Mouse (Mus musculus): ENCODE data around the gene Rasgef1c. TPM values are rescaled to one million over a fixed set of nuclear protein-coding genes. Genes with fewer than 3 reads are reported as not detected.

The Rasgef1c gene
- polyA plus RNA-seq, 1 experiment from 2014 or later = 0.30 TPM

DNA sequence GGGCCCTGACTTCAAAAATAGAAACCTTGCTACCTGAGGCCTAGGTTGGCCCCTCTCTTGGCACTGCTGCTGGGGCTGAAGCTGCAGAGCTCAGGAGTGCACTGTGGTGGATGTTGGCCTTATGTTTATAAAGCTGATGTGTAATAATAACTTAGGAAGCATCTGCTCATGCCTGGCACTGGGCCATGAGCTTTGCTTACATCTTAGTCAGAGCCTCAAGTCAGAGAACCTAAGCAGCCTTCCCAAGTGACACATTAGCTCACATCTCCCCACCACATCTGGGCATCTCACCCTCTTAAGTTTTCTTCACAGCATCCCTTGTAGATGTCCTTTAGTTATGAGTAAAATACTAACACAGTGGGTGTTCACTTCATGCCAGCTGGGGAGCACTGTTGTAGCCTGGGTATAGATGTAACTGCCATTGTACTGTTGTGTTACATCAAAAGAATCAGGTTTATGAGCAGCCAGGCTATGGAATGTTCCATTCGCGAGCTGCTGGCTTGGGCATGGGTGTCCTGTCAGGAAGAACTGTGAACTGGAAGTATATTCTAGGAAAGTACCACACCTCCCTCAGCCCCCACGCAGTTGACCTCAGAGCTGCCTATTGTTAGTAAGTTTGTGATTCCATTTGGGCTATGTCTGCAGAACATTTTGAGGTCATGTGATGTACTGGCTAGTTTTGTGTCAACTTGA, 21.5 kb upstream of the Rasgef1c start:
- H3K4me1 ChIP-seq (ENCODE audit: control insufficient read depth, insufficient read depth, low read length) = peaks cover 23% of the 10 kb centered on the region
- no peak overlapping the region for H3K27ac ChIP-seq (ENCODE audit: low read length)
- no peak overlapping the region for H3K4me3 ChIP-seq (ENCODE audit: low read length)
- WGBS = 74% methylated on average over 3 of the region's 3 CpGs
- peaks cover 17% of the 10 kb centered on the region for H3K36me3 ChIP-seq (ENCODE audit: control insufficient read depth, insufficient read depth)
- H3K9me3 ChIP-seq (replicated peaks; ENCODE audit: control insufficient read depth, low read length) = no peaks in the 10 kb centered on the region
- no peak overlapping the region for H3K4me2 ChIP-seq (ENCODE audit: low read depth, low read length)
- no peaks in the 10 kb centered on the region for H3K27me3 ChIP-seq (ENCODE audit: control insufficient read depth, insufficient read depth, low read length)
- H3K9ac ChIP-seq (ENCODE audit: low read length) = no peak overlapping the region
- ATAC-seq (replicated peaks; ENCODE audit: extremely low read depth, insufficient read depth, low FRiP score) = no peak

DNA sequence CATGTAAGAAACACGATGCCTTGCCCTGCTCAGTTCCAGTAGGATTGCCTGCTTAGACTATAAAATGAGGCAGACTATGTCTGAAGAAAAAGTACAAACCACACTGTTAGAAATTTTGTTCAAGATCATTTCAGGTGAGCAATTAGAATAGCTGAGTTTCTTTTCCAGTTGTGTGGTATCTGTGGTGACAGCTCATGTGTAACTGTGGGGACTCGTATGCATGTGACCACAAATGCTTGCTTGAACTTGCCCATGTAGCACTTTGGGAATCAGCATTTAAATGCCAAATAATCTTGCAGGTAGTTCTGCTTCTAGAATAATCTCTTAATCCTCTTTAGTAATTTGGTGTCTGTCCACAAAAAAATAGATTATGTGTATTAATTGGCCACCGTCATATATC, 18.2 kb upstream of the Rasgef1c start:
- H3K4me1 ChIP-seq (ENCODE audit: control insufficient read depth, insufficient read depth, low read length) = peaks cover 2% of the 10 kb centered on the region
- H3K27me3 ChIP-seq (ENCODE audit: control insufficient read depth, insufficient read depth, low read length) = no peaks in the 10 kb centered on the region
- H3K9me3 ChIP-seq (replicated peaks; ENCODE audit: control insufficient read depth, low read length) = no peaks in the 10 kb centered on the region
- WGBS = 92% methylated on average over 3 of the region's 3 CpGs
- H3K4me3 ChIP-seq (ENCODE audit: low read length) = no peak overlapping the region
- no peak overlapping the region for H3K27ac ChIP-seq (ENCODE audit: low read length)
- H3K9ac ChIP-seq (ENCODE audit: low read length) = no peak overlapping the region
- no peak overlapping the region for H3K4me2 ChIP-seq (ENCODE audit: low read depth, low read length)
- ATAC-seq (replicated peaks; ENCODE audit: extremely low read depth, insufficient read depth, low FRiP score) = no peak
- H3K36me3 ChIP-seq (ENCODE audit: control insufficient read depth, insufficient read depth) = peaks cover 20% of the 10 kb centered on the region

DNA sequence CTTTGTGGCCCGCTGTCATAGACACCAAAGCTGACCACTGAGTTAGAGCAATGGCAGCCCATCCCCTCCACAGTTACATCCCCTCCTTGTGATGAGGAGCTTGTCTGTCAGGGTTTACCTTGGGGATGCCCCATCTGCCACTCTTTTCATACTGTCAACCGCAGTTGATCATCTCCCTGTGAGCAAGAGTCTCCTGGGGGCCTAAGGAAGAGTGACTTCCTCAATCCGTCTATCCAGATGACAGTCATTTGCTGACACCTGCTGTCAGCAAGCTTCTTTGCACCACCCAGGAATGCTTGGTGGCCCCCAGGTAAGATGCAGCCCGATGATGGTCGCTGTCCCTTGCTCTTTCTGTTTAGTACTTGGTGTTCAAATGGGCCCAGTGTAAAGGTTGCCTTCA, 13.2 kb upstream of the Rasgef1c start:
- Histone ChIP-seq H3K27me3 (ENCODE audit: control insufficient read depth, insufficient read depth, low read length) (no peaks in the 10 kb centered on the region), H3K9me3 (replicated peaks; ENCODE audit: control insufficient read depth, low read length) (no peaks in the 10 kb centered on the region), H3K9ac (ENCODE audit: low read length) (no peak overlapping the region), H3K4me1 (ENCODE audit: control insufficient read depth, insufficient read depth, low read length) (no peaks in the 10 kb centered on the region), H3K27ac (ENCODE audit: low read length) (no peak overlapping the region), H3K4me2 (ENCODE audit: low read depth, low read length) (no peak overlapping the region), H3K4me3 (ENCODE audit: low read length) (no peak overlapping the region), H3K36me3 (ENCODE audit: control insufficient read depth, insufficient read depth) (peaks cover 7% of the 10 kb centered on the region; the same call in 1 of the 2 replicates)
- WGBS = 78% methylated on average over 5 of the region's 5 CpGs
- ATAC-seq (replicated peaks; ENCODE audit: extremely low read depth, insufficient read depth, low FRiP score) = no peak

DNA sequence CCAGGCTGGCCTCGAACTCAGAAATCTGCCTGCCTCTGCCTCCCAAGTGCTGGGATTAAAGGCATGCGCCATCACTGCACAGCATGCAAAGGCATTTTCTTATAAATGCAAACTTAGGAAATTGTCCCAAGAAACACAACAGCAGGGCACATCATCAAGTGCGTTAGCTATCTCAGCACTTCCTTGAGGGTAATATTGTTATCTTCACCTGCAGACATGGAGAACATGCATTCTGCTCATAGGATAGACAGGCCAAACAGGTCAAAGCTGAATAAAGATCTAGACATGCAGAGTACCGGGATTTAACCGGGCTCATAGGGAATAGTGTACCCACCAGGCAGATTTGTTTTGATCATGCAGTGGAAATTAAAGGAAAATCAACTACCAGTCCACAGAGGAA, 9.6 kb upstream of the Rasgef1c start:
- 85% methylated on average over 5 of the region's 5 CpGs for WGBS
- 0 out of 2 replicates have a peak, but pooled peaks cover 2% of the 10 kb centered on the region for H3K36me3 ChIP-seq (ENCODE audit: control insufficient read depth, insufficient read depth)

DNA sequence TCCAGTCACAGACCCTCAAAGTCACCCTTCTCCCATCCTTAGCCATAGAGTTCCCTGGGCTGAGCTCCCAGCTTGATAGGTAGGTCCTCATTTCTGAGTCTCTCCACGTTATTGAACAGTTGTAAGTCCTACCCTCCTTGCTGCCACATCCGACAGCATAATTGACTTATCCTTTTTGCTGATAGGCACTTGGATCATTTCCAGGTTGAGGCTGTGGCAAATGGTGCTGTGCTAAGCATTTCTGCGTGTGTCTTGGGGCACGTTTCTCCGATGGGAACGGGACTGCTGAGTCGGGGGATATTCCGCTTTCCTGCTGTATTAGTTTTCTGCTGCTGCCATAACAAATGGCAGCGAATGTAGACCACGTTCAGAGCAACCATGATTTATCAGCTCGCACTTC, 7.8 kb upstream of the Rasgef1c start:
- H3K4me1 ChIP-seq (ENCODE audit: control insufficient read depth, insufficient read depth, low read length) = no peaks in the 10 kb centered on the region
- H3K4me2 ChIP-seq (ENCODE audit: low read depth, low read length) = no peak overlapping the region
- no peak for ATAC-seq (replicated peaks; ENCODE audit: extremely low read depth, insufficient read depth, low FRiP score)
- 0 out of 2 replicates have a peak, but pooled peaks cover under 1% of the 10 kb centered on the region for H3K27me3 ChIP-seq (ENCODE audit: control insufficient read depth, insufficient read depth, low read length)
- H3K9me3 ChIP-seq (replicated peaks; ENCODE audit: control insufficient read depth, low read length) = 0 out of 2 replicates have a peak, but pooled peaks cover 4% of the 10 kb centered on the region
- no peaks in the 10 kb centered on the region for H3K36me3 ChIP-seq (ENCODE audit: control insufficient read depth, insufficient read depth)
- no peak overlapping the region for H3K27ac ChIP-seq (ENCODE audit: low read length)
- 55% methylated on average over 11 of the region's 11 CpGs for WGBS
- H3K4me3 ChIP-seq (ENCODE audit: low read length) = no peak overlapping the region
- no peak overlapping the region for H3K9ac ChIP-seq (ENCODE audit: low read length)

More for the DNA sequence above, 9.6 kb upstream of the Rasgef1c start:
- Histone ChIP-seq H3K27ac (ENCODE audit: low read length) (no peak overlapping the region), H3K9me3 (replicated peaks; ENCODE audit: control insufficient read depth, low read length) (no peaks in the 10 kb centered on the region), H3K27me3 (ENCODE audit: control insufficient read depth, insufficient read depth, low read length) (no peaks in the 10 kb centered on the region), H3K4me2 (ENCODE audit: low read depth, low read length) (no peak overlapping the region), H3K9ac (ENCODE audit: low read length) (no peak overlapping the region), H3K4me3 (ENCODE audit: low read length) (no peak overlapping the region), H3K4me1 (ENCODE audit: control insufficient read depth, insufficient read depth, low read length) (no peaks in the 10 kb centered on the region)
- no peak for ATAC-seq (replicated peaks; ENCODE audit: extremely low read depth, insufficient read depth, low FRiP score)

DNA sequence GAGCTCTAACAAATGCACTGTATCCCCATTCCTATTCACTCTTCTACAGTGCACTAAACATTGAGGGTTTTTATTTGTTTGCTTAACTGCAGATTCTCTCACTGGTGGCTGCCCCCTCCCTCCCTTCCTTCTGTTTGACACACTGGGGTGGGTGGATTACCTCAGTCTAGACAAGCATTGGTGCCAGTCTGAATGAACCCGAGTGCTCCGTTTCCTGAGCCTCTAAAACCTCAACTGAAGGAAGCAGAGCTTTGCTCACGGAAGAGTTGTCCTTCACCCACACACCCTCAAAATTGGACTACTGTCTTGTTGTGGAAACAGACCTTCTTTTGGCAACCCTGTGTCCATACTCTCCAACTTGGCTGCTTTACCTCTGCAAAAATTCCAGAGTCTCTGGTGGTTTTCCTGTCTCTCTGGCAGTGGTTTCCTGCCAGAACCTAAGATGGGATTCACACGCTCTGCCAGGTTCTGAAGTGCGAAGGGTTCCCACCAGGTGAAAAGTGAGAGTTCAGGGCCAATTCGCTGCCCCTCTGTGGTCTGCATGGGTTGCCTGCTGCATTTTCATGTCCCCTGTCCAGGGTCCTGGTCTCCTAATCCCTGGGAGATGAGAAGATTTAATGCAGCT, 5.6 kb upstream of the Rasgef1c start:
- Histone ChIP-seq H3K27me3 (ENCODE audit: control insufficient read depth, insufficient read depth, low read length) (peaks cover 13% of the 10 kb centered on the region), H3K27ac (ENCODE audit: low read length) (no peak overlapping the region), H3K4me2 (ENCODE audit: low read depth, low read length) (no peak overlapping the region), H3K36me3 (ENCODE audit: control insufficient read depth, insufficient read depth) (no peaks in the 10 kb centered on the region), H3K9ac (ENCODE audit: low read length) (no peak overlapping the region), H3K4me3 (ENCODE audit: low read length) (no peak overlapping the region), H3K9me3 (replicated peaks; ENCODE audit: control insufficient read depth, low read length) (0 out of 2 replicates have a peak, but pooled peaks cover 4% of the 10 kb centered on the region), H3K4me1 (ENCODE audit: control insufficient read depth, insufficient read depth, low read length) (no peaks in the 10 kb centered on the region)
- ATAC-seq (replicated peaks; ENCODE audit: extremely low read depth, insufficient read depth, low FRiP score) = no peak
- WGBS = 45% methylated on average over 6 of the region's 6 CpGs

DNA sequence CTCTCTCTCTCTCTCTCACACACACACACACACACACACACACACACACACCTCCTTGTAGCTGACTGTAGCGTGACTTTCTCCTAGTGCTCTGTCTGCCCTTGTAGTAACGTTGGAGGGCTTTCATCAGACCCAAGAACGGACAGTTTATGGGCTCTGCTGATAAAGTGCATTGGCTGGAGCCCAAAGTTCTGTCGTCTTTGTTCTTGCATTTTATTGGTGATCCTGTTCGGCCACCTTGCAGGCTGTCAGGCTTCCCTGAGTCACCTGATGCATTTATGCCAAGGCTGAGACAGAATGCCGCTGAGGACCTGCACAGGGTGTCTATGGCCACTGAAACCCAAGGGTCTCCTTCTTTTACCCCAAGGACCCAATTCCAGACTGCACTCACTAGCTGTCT, 1.6 kb upstream of the Rasgef1c start:
- no peak overlapping the region for H3K4me3 ChIP-seq (ENCODE audit: low read length)
- peaks cover 31% of the 10 kb centered on the region for H3K27me3 ChIP-seq (ENCODE audit: control insufficient read depth, insufficient read depth, low read length)
- H3K4me2 ChIP-seq (ENCODE audit: low read depth, low read length) = no peak overlapping the region
- no peak for ATAC-seq (replicated peaks; ENCODE audit: extremely low read depth, insufficient read depth, low FRiP score)
- 0 out of 2 replicates have a peak, but pooled peaks cover 4% of the 10 kb centered on the region for H3K9me3 ChIP-seq (replicated peaks; ENCODE audit: control insufficient read depth, low read length)
- no peak overlapping the region for H3K27ac ChIP-seq (ENCODE audit: low read length)
- no peak overlapping the region for H3K9ac ChIP-seq (ENCODE audit: low read length)
- no peaks in the 10 kb centered on the region for H3K36me3 ChIP-seq (ENCODE audit: control insufficient read depth, insufficient read depth)
- H3K4me1 ChIP-seq (ENCODE audit: control insufficient read depth, insufficient read depth, low read length) = no peaks in the 10 kb centered on the region
- 33% methylated on average over 6 of the region's 6 CpGs for WGBS

DNA sequence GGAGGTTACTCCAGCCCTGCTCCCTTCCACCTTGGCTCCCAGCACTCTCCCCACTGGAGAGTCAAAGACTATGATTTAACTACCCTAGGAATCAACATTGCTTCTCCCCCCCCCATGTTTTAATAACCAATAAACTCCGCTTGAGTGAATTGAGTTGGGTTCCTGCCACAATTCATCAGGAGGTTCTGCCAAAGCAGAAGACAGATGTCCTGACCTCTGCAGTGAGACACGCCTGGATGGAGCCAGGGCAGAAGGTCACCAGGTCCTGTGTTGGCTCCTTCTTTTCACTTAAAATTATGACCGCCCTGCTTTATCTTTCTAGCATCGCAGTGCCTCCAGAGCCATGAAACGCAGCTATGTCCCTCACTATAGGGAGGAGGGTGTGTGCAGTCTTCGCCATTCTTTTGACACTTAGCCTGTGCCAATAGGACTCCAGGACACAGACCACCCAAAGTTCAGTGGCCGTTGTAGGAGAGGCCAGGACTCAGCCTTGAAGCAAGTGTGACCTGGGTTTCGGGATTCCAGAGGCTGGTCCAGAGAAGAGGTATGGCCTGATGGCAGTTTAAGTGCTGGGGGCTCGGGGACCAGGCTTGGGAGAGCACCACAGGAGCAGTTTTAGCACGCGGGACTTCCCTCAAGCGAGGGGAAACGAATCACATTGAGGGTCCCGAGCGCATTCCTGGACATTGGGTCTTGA, 525 bp upstream of the Rasgef1c start:
- no peaks in the 10 kb centered on the region for H3K36me3 ChIP-seq (ENCODE audit: control insufficient read depth, insufficient read depth)
- 26% methylated on average over 15 of the region's 15 CpGs for WGBS
- H3K9me3 ChIP-seq (replicated peaks; ENCODE audit: control insufficient read depth, low read length) = 0 out of 2 replicates have a peak, but pooled peaks cover 4% of the 10 kb centered on the region
- H3K4me1 ChIP-seq (ENCODE audit: control insufficient read depth, insufficient read depth, low read length) = no peaks in the 10 kb centered on the region
- no peak for ATAC-seq (replicated peaks; ENCODE audit: extremely low read depth, insufficient read depth, low FRiP score)
- H3K27me3 ChIP-seq (ENCODE audit: control insufficient read depth, insufficient read depth, low read length) = peaks cover 31% of the 10 kb centered on the region
- H3K9ac ChIP-seq (ENCODE audit: low read length) = no peak overlapping the region
- peak overlapping the region; percentile 100 for H3K4me2 ChIP-seq (ENCODE audit: low read depth, low read length)
- H3K4me3 ChIP-seq (ENCODE audit: low read length) = peak overlapping the region; percentile 71
- no peak overlapping the region for H3K27ac ChIP-seq (ENCODE audit: low read length)

DNA sequence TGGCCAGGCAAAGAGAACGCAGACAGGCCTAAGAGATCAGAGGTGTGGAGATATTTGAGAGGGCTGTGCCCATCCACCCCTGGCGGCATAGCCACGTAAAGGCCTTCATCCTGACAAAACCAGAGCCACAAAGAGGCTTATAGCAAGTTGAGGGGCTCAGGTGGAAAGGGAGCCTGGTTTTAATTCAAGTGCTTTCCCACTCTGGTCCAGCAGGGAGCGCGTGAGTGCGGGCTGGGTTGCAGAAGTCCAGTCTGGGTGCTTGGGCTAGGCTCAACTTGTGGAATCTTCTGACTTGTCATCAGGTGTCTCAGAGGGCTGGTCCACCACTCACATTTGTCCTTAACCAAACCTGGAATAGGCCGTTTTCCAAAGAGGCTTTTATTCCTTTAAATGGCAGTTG, 1.7 kb downstream of the Rasgef1c start:
- no peaks in the 10 kb centered on the region for H3K9me3 ChIP-seq (replicated peaks; ENCODE audit: control insufficient read depth, low read length)
- H3K9ac ChIP-seq (ENCODE audit: low read length) = no peak overlapping the region
- H3K36me3 ChIP-seq (ENCODE audit: control insufficient read depth, insufficient read depth) = no peaks in the 10 kb centered on the region
- no peak overlapping the region for H3K4me2 ChIP-seq (ENCODE audit: low read depth, low read length)
- no peak overlapping the region for H3K27ac ChIP-seq (ENCODE audit: low read length)
- 13% methylated on average over 7 of the region's 7 CpGs for WGBS
- H3K27me3 ChIP-seq (ENCODE audit: control insufficient read depth, insufficient read depth, low read length) = peaks cover 31% of the 10 kb centered on the region
- no peak overlapping the region for H3K4me3 ChIP-seq (ENCODE audit: low read length)
- ATAC-seq (replicated peaks; ENCODE audit: extremely low read depth, insufficient read depth, low FRiP score) = no peak
- no peaks in the 10 kb centered on the region for H3K4me1 ChIP-seq (ENCODE audit: control insufficient read depth, insufficient read depth, low read length)
